Mouse (Mus musculus) small intestine, adult 2 months (tissue): ENCODE measurements around the gene Cdiptos. TPM values are rescaled to one million over a fixed set of nuclear protein-coding genes. Genes with fewer than 3 reads are reported as not detected.

ENCODE experiments used
- H3K27ac ChIP-seq: fragments of 200-500 bp; 2 replicates; pipeline ENCODE4 v1.5.1; 2012; ENCODE audit warnings: low read depth, low read length, control low read depth, inconsistent platforms; ENCODE audit not compliant: insufficient read depth
- H3K27me3 ChIP-seq: fragments of 200-500 bp; 2 replicates; pipeline ENCODE4 v1.6.1; 2012; ENCODE audit warnings: mild to moderate bottlenecking, moderate library complexity, low read length, inconsistent platforms; ENCODE audit not compliant: control insufficient read depth, insufficient read depth
- H3K36me3 ChIP-seq: fragments of 200-500 bp; 2 replicates; pipeline ENCODE4 v1.6.1; 2012; ENCODE audit warnings: mild to moderate bottlenecking, low read length, control low read depth, inconsistent platforms; ENCODE audit not compliant: control insufficient read depth, insufficient read depth
- H3K4me1 ChIP-seq: fragments of 200-500 bp; 2 replicates; pipeline ENCODE4 v1.6.1; 2012; ENCODE audit warnings: low read length, inconsistent platforms, mixed read lengths; ENCODE audit not compliant: control insufficient read depth, insufficient read depth, insufficient read length
- H3K4me3 ChIP-seq: fragments of 200-500 bp; 2 replicates; pipeline ENCODE4 v1.5.1; 2012; ENCODE audit warnings: low read depth, mild to moderate bottlenecking, control low read depth, inconsistent platforms, low read length, moderate library complexity
- CTCF ChIP-seq: fragments of 200-500 bp; IDR thresholded peaks from 2 replicates; pipeline ENCODE4 v1.5.1; 2012; ENCODE audit warnings: low read depth, mild to moderate bottlenecking, control low read depth, inconsistent platforms, low read length, moderate library complexity, mixed read lengths; ENCODE audit not compliant: insufficient replicate concordance, insufficient read length; ENCODE audit errors: extremely low read depth
- POLR2A ChIP-seq: fragments of 200-500 bp; IDR thresholded peaks from 2 replicates; pipeline ENCODE4 v1.6.1; 2012; ENCODE audit warnings: low read depth, mild to moderate bottlenecking, control low read depth, inconsistent platforms, low read length, moderate library complexity
- WGBS: fragments of 180-500 bp; shearing (Covaris S2); methylation state at CpG from one replicate; pipeline ENCODE4 v1.1.7; 2018; 5-methylcytosine and 5-hydroxymethylcytosine counted together
- polyA plus RNA-seq: library from polyadenylated mRNA; depleted of rRNA; stranded (reverse); fragments of >200 nt; gene quantifications from 2 replicates; pipeline ENCODE4 v1.2.3, GENCODE M21; 2012

Cdiptos gene
- polyA plus RNA-seq, 1 experiment = 0.74 TPM

DNA sequence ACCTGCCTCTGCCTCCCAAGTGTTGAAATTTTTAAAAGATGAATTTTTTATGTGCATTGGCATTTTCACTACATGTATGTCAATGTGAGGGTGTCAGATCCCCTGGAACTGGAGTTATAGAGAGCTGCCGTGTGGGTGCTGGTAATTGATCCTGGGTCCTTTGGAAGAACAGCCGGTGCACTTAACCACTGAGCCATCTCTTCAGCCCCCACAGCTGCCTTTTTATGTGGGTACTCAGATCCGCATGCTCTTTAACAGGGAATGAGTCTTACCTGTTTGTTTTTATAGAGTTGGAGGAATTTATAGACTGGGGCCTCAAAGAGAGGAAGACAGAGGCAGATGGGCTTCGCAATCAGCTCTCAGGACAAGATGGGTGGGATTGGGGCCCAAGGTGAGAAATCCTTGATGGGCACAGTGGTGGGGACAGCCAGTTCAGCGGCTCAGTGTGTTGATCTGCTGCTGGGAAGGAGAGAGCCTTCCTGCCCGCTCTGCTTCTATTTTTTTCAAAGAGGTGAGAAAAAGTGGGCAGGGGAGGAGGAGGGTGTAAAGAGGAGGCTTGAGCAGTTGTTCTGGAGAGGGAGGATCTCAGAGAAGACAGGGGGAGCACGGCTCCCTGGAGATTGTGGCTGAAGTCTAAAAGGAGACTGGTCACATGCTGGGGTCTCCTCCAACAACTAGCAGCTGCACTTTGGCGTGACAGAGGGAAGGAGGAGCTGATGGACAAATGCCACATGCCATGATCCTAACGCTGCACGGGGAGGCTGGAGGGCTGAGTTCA is 9.0 kb upstream of the Cdiptos start:
- WGBS = 78% methylated on average over 10 of the region's 10 CpGs
- Histone ChIP-seq H3K4me1 (peaks cover 23% of the 10 kb centered on the region), H3K27me3 (no peaks in the 10 kb centered on the region), H3K27ac (no peak overlapping the region), H3K36me3 (peaks cover 43% of the 10 kb centered on the region), H3K4me3 (no peak overlapping the region)
- no peak for TF ChIP-seq CTCF
- TF ChIP-seq POLR2A = no peak

DNA sequence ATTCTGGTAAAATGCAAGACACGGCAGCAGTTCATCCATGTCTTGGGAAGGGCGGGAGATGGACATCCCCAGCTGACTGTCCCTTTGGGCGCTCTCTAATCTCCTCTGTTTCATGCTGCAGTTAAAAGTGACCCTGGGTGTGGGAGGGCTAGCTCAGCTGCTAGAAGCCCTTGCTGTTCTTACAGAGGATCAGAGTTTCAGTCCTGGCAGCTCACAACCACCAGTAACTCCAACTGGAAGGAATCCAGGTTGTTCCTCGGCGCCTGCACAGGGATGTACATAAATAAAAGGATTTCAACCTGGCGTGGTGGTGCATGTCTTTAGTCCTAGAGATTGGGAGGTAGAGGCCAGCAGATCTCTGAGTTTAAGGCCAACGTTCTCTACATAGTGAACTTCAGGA is 7.2 kb upstream of the Cdiptos start:
- Histone ChIP-seq H3K4me3 (no peak overlapping the region), H3K27me3 (no peaks in the 10 kb centered on the region), H3K27ac (peak overlapping the region; percentile 86), H3K36me3 (peaks cover 44% of the 10 kb centered on the region), H3K4me1 (peaks cover 33% of the 10 kb centered on the region)
- TF ChIP-seq CTCF (no peak), POLR2A (no peak)
- WGBS = 77% methylated on average over 7 of the region's 7 CpGs

DNA sequence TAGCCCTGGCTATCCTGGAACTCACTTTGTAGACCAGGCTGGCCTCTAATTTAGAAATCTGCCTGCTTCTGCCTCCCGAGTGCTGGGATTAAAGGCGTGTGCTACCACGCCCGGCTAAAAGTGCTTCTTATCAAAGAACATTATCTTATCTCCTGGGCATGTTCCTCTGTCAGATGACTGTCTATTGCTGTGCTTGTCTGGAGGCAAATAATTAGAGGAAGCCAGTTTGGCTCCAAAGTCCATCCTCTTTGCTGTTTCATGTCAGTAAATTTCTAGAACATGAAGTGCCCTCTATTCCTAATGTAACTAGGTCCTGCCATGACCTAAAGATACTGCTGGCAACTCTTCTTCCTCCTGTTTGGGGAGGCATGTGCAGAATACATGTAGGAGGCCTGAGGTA is 6.2 kb upstream of the Cdiptos start:
- 27% methylated on average over 4 of the region's 4 CpGs for WGBS

DNA sequence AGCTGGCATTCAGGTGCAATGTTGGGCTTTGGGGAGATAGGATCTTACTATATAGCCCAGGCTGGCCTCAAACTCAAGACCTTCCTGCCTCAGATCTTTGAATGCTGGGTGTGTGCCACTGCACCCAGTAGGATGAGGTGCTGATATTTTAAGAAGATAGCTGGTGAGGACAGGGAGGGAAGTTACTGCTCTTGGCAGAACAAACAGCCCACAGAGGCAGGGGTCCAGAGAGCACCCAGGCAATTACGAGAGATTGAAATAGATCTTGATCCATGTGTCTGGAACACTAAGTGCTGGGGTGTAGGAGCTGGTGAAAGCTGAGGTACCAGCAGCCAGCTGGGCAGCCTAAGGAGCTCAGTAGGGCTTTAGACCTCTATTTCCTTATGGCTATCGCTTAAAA is 5.7 kb upstream of the Cdiptos start:
- peaks cover 37% of the 10 kb centered on the region for H3K4me1 ChIP-seq
- TF ChIP-seq POLR2A (no peak), CTCF (no peak)
- H3K27me3 ChIP-seq = no peaks in the 10 kb centered on the region
- peaks cover 35% of the 10 kb centered on the region for H3K36me3 ChIP-seq
- H3K4me3 ChIP-seq = no peak overlapping the region
- 74% methylated on average over 2 of the region's 2 CpGs for WGBS
- peak overlapping the region; percentile 19; the same call in 1 of the 2 replicates for H3K27ac ChIP-seq

More for the DNA sequence above, 6.2 kb upstream of the Cdiptos start:
- Histone ChIP-seq H3K27me3 (no peaks in the 10 kb centered on the region), H3K4me3 (no peak overlapping the region), H3K36me3 (peaks cover 40% of the 10 kb centered on the region), H3K4me1 (peaks cover 37% of the 10 kb centered on the region), H3K27ac (peak overlapping the region; percentile 86)
- no peak for TF ChIP-seq CTCF
- TF ChIP-seq POLR2A = no peak

DNA sequence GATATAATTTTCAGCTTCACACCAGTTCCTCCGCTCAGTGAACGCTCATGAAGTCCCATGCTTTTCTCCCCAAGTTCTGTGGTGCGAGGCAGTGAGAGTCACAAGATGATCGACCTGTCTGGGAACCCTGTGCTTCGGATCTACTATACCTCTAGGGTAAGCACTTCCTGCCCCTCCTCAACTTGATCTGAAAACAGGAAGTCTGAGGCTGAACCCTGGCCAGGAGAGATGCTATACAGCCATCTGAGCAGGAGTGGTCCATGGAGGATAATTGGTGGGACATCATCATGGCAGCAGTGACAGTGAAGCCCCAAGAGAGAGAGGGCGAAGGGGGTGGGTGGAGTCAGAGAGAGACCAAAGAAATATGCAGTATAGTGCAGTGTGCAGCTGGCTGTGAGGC is 2.9 kb upstream of the Cdiptos start:
- Histone ChIP-seq H3K27ac (no peak overlapping the region), H3K4me3 (no peak overlapping the region), H3K27me3 (no peaks in the 10 kb centered on the region), H3K4me1 (peaks cover 38% of the 10 kb centered on the region), H3K36me3 (peaks cover 30% of the 10 kb centered on the region)
- TF ChIP-seq CTCF = no peak
- no peak for TF ChIP-seq POLR2A
- WGBS = 82% methylated on average over 6 of the region's 6 CpGs

DNA sequence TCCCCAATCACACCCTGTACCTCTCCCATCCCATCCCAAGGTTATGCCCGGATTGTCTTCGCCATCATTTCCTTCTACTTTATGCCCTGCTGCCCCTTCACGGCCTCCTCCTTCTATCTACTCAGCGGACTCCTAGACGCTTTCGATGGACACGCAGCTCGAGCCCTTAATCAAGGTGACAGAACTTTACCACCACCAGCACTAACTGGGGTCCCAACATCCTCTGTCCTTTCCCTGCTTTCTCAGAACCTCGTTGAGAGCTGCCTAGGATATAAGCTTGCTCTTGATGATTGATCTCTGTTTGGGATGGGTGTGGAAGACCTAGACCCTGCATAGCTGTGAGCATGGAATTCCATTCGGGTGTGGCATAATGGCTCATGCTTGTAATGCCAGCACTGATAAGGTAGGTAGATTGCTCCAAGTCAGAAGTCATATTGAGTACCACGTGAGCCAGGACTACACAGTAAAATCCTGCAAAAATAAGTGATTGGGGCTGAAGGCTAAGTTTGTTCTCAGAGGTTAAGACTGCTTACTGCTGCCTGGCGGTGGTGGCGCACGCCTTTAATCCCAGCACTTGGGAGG is 1.1 kb upstream of the Cdiptos start:
- H3K27me3 ChIP-seq = no peaks in the 10 kb centered on the region

DNA sequence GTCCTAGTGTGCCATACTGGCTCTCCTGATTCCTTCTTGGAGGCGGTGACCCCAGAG is 177 bp downstream of the Cdiptos start, which contains the start of gene Cdipt:
TSS of gene Cdipt (plus strand) at position 22 of the 57 bp plus-strand sequence.
- TF ChIP-seq CTCF (no peak), POLR2A (no peak)
- Histone ChIP-seq H3K4me1 (peaks cover 16% of the 10 kb centered on the region), H3K27me3 (no peaks in the 10 kb centered on the region), H3K27ac (peak within 1 kb of the TSS; percentile 99), H3K36me3 (peaks cover 26% of the 10 kb centered on the region), H3K4me3 (peak within 1 kb of the TSS; percentile 90)
- WGBS = 0% methylated on average over 1 of the region's 1 CpGs

More for the DNA sequence above, 1.1 kb upstream of the Cdiptos start:
- Histone ChIP-seq H3K4me1 (peaks cover 24% of the 10 kb centered on the region), H3K36me3 (peaks cover 30% of the 10 kb centered on the region), H3K27ac (peak overlapping the region; percentile 97), H3K4me3 (peak overlapping the region; percentile 90)
- 6% methylated on average over 14 of the region's 14 CpGs for WGBS
- no peak for TF ChIP-seq POLR2A
- no peak for TF ChIP-seq CTCF
